Mouse (Mus musculus): ENCODE data around the gene Cd46. TPM values are rescaled to one million over a fixed set of nuclear protein-coding genes. Genes with fewer than 3 reads are reported as not detected.

The Cd46 gene
- total and polyA plus RNA-seq, 3 experiments = 0.50 to 1.3 TPM; not detected in 1

DNA sequence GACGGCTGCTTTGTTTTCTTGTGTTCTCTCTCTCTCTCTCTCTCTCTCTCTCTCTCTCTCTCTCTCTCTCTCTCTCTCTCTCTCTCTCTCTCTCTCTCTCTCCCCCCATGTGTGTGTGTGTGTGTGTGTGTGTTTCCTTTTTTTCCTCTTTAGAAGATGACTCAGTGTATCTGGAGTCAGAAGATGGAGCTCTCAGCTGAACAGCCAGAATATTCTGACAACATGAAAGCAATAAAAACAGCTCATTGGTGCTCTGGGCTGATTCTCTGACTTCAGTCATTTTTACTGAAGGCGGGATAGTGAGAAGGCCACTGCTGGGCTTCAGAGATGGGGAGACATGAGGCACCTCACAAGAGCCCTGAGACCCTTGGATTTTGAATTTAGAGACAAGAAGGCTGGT, 70.2 kb downstream of the Cd46 start:
- H3K9ac ChIP-seq (ENCODE audit: control insufficient read depth, low read depth, low read length, poor library complexity, severe bottlenecking) = no peak overlapping the region
- no peaks in the 10 kb centered on the region for H3K27me3 ChIP-seq (ENCODE audit: control insufficient read depth in 1 of 2, insufficient read depth in 2 of 2, low read length in 2 of 2)
- TF ChIP-seq CHD2 (IDR thresholded peaks at IDR 0.05; ENCODE audit: low read length) (no peak), ETS1 (IDR thresholded peaks at IDR 0.05; ENCODE audit: low read depth, low read length) (no peak), TBP (IDR thresholded peaks at IDR 0.05; ENCODE audit: low read depth, low read length) (no peak), MAZ (IDR thresholded peaks at IDR 0.05; ENCODE audit: low read depth, low read length) (no peak), E2F4 (IDR thresholded peaks at IDR 0.05; ENCODE audit: borderline replicate concordance, low read depth, low read length) (no peak), ZKSCAN1 (IDR thresholded peaks at IDR 0.05; ENCODE audit: low read depth, low read length) (no peak), TAL1 (IDR thresholded peaks at IDR 0.05; ENCODE audit: low read length) (no peak), MEF2A (IDR thresholded peaks at IDR 0.05; ENCODE audit: extremely low read depth, insufficient replicate concordance, low read depth, low read length, poor library complexity, severe bottlenecking) (no peak), ZC3H11A (IDR thresholded peaks at IDR 0.05; ENCODE audit: low read depth, low read length) (no peak)
- H3K4me3 ChIP-seq (ENCODE audit: control insufficient read depth in 1 of 2, insufficient read depth in 1 of 2, low read depth in 2 of 2, low read length in 2 of 2) = no peak overlapping the region
- H3K36me3 ChIP-seq (ENCODE audit: control insufficient read depth in 1 of 2, insufficient read depth in 2 of 2, low read length in 2 of 2) = peaks cover 2 to 10% of the 10 kb centered on the region in 2 experiments; a peak in 3 of 4 replicates
- H3K9me3 ChIP-seq (replicated peaks; ENCODE audit: insufficient read depth, low read length) = no peaks in the 10 kb centered on the region
- H3K4me1 ChIP-seq (ENCODE audit: control insufficient read depth in 1 of 2, insufficient read depth in 2 of 2, low read length in 2 of 2) = peaks cover 3 to 4% of the 10 kb centered on the region in 2 experiments; a peak in 2 of 4 replicates
- no peak overlapping the region for H3K27ac ChIP-seq (ENCODE audit: control insufficient read depth, low read depth, low read length)
- H3K79me2 ChIP-seq (ENCODE audit: control insufficient read depth, insufficient read depth, low read length, poor library complexity) = no peaks in the 10 kb centered on the region
- DNase-seq (ENCODE audit: low read depth, low spot score) = no peak

DNA sequence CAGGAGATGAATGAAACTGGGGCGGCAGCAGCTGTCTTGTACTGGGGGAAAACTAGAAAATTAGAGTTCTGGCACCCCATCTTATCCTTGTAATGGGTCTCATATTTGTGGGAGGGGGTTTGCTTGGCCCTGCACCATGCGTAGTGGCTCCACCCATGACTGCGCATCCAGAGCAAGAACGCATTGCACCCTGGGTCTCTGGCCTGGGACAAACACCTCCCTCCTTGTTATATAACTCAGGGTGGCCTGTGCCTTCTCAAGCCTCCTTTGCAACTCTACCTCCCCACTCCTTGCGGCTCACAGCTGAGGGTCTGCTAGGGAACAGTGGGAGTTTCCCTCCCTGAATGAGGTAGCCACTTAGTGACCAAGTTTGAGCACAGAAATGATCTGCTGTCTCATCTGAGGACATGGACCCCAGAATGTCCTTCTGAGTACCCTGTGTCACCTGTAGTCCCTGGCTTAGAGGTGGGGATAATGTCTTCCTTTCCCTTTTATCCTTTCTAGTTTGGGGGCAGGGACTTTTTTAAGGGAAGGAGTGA, 72.9 kb downstream of the Cd46 start:
- H3K4me3 ChIP-seq (ENCODE audit: control insufficient read depth in 1 of 2, insufficient read depth in 1 of 2, low read depth in 2 of 2, low read length in 2 of 2) = no peak overlapping the region
- no peak for TF ChIP-seq POLR2AphosphoS2 (IDR thresholded peaks at IDR 0.05; ENCODE audit: low read length)
- TF ChIP-seq CTCF (IDR thresholded peaks at IDR 0.05 in 2 of 3, conservative IDR thresholded peaks at IDR 0.05 in 1 of 3; ENCODE audit: control insufficient read depth in 1 of 3, insufficient read depth in 1 of 3, low read depth in 2 of 3, low read length in 3 of 3, poor library complexity in 1 of 3, severe bottlenecking in 1 of 3) = no peak
- TF ChIP-seq ZMIZ1 (IDR thresholded peaks at IDR 0.05; ENCODE audit: low read depth, low read length) = no peak
- no peak for TF ChIP-seq TAL1 (IDR thresholded peaks at IDR 0.05; ENCODE audit: low read length)
- H3K27ac ChIP-seq (ENCODE audit: control insufficient read depth, low read depth, low read length) = no peak overlapping the region
- no peak for DNase-seq (ENCODE audit: low read depth, low spot score)
- H3K27me3 ChIP-seq (ENCODE audit: control insufficient read depth in 1 of 2, insufficient read depth in 2 of 2, low read length in 2 of 2) = no peaks in the 10 kb centered on the region
- no peaks in the 10 kb centered on the region for H3K79me2 ChIP-seq (ENCODE audit: control insufficient read depth, insufficient read depth, low read length, poor library complexity)
- no peaks in the 10 kb centered on the region for H3K9me3 ChIP-seq (replicated peaks; ENCODE audit: insufficient read depth, low read length)
- peaks cover 2 to 5% of the 10 kb centered on the region in 2 experiments; a peak in 3 of 4 replicates for H3K36me3 ChIP-seq (ENCODE audit: control insufficient read depth in 1 of 2, insufficient read depth in 2 of 2, low read length in 2 of 2)
- no peak overlapping the region for H3K9ac ChIP-seq (ENCODE audit: control insufficient read depth, low read depth, low read length, poor library complexity, severe bottlenecking)
- H3K4me1 ChIP-seq (ENCODE audit: control insufficient read depth in 1 of 2, insufficient read depth in 2 of 2, low read length in 2 of 2) = peaks cover 0 to under 1% of the 10 kb centered on the region in 2 experiments; a peak in 1 of 4 replicates

All from MEL (cell line).